Mouse (Mus musculus): ENCODE measurements at regions not wholly inside any gene's neighbourhood (a gene's known extent, or its start where the extent isn't known, plus 50 kb on each side); places are given as distances from the start of the nearest gene placed in this dataset.

DNA sequence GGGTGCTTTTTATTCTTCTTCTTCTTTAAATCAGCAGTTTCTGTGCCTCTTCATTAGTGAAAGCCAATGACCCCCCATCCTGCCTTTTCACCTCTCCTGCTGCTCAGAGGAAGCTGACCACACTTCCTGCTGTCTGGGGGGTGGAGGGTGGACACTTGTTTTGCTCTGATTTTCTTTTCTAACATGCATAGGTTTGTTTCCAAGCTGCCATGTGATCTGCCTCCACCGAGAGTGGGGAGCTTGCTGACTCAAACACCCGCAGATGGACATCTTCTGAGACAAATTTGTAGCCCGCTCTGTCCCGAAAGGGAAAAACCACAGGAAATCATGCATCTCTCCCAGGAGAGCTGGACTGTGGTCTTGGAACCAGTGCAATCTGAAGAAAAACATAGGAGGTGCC lies 141.3 kb downstream of the Gm826 start:
- DNase-seq (ENCODE audit: low read depth, low spot score), result no peak

DNA sequence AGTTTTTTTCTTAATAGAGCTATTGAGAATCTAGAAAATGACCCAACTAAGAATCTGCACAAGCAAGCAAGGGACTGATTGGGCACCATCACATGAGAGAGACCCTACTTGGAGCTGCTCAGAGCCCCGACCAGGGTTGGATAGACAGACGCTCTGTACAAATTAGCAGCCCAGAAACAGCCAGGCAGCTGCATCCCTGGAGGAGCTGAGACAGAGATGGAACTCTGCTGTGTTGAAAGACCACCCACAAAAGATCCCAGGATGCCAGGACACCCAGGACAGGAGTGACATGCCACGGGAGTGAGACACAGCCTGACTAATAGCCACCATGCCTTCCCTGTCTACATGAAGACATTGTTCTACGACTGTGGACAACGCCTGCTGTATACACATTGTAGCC lies 147.9 kb downstream of the Gm826 start:
- DNase-seq (ENCODE audit: low read depth, low spot score), result no peak

DNA sequence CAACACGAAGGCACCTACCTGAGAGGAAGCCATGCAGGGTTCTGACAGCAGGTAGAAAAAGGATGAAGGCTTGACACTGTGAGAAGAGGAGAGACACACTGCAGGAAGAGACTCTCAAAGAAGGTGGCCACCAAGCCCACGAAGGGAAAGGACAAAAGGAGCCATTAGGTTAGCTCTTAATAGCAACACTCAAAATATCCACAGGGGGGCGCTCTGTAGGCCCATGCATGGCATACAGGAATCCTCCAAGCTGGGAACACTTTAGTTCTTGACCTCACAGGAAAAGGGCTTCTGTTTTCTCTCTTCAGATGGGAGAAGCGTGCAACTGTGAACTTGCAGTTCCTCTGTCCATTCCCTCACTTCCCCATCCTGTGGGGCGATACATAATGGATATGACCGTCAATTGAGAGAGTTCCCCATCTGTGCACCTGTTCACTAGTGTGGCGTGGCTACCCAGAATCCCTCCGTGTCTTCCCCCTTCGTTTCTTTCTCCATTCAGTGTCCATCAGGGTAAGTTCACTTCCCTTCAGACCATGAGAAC lies 162.9 kb downstream of the Gm826 start:
- no peak for DNase-seq (ENCODE audit: low read depth, low spot score)

DNA sequence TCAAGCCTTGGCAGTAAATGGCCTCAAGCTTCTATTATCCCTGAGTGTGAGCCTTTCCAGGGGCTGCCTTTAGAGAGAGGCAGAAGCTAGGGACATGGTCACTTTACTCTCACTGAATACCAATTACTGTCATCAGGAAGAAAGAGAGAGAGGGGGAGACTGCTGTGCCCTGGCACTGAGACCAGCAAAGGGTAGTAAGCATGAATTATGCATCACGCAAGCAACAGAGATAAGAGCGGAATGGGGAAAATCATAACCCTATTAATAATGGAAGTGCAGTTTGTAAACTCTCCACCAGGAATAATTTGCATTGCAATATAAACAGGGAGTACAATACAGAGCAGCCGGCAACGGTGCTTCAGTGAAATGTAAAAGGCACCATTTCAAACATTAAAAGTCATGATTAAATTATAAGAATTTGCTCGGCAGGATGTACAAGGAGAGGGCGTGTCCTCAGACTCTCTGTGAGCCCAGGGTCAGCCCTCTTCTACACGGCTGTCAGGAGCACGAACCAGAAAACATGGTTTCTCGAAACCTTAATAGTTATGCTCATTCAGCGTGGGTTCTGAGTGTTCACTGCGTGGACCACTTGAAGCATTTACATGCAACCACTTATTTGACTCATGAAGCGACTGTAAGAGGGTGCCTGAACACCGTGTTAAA lies 175.2 kb downstream of the Gm826 start:
- no peak for DNase-seq (ENCODE audit: low read depth, low spot score)

DNA sequence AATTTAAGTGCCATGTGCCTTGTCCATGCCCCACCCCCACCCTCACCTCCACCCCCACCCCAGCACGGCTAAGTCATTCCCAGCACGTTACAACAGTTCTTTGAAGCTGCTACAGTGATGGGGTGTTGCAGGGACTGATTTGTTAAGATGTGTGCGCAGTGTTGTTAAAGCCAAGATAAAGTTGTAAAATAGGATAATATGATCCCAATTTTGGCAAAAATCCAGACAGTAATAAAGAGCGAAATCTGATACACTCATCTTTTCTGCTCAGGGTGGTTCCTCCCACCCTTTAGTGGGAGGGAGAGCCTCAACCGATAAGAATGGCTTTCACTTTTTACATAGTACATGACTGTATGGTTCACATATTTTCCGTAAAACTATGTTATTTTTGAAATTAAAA lies 180.2 kb downstream of the Gm826 start:
- no peak for DNase-seq (ENCODE audit: low read depth, low spot score)

DNA sequence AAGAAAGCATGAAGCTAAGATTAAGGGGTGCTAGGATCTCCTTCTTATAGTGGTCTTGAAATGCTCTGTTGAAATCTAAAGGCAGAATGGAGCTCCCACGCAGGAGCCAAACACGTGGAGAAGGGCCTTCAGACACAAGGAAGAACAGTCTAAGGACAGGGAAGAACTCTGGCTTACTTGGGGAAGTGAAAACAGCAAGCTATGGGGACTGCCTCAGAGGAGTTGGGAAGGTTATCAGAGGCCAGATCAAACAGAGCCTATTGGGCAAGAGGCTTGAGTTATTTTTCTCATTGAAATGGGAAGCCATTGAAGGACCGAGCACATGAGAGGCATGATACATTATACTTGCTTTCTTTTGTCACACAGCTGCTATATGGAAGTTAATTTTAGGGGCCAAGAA lies 181.9 kb downstream of the Gm826 start:
- no peak for DNase-seq (ENCODE audit: low read depth, low spot score)

DNA sequence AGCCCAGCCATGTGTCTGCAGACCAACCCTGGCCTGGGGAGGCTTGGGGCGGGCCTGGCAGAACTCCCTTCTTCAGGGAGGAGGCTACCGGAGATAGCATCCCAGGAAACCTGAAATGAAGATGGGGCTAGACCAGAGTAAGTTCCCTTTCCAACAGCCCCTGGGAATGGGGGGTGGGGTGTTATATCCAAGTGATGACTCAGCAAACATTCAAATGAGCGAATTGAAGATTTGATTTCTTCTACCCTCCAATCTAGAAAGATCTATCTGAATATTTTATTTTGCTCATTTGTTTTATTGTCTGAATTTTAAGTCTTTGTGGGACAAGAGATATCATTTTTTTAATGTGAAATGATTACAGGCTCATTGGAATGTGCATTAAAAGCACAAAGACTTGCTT lies 185.0 kb downstream of the Gm826 start:
- no peak for DNase-seq (ENCODE audit: low read depth, low spot score)

DNA sequence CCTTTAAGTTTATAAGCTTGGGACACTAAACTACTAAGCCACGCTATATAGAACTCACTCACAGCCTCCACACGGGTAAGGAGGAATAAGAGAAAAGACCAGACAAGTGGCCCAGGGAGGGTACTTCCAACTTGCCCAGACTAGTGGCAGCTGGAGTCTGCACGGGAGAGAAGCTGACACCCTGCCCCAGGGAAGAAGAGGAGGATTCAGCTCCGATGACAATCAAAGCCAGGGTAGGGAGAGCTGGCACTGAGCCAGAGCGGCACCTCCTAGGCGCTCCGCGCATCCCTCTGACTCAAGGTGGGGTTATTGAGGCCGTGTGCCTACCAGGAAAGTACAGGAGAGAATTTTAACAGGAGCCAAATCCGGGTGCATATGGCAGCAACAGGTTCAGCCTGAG lies 185.4 kb downstream of the Gm826 start:
- DNase-seq (ENCODE audit: low read depth, low spot score), result no peak

DNA sequence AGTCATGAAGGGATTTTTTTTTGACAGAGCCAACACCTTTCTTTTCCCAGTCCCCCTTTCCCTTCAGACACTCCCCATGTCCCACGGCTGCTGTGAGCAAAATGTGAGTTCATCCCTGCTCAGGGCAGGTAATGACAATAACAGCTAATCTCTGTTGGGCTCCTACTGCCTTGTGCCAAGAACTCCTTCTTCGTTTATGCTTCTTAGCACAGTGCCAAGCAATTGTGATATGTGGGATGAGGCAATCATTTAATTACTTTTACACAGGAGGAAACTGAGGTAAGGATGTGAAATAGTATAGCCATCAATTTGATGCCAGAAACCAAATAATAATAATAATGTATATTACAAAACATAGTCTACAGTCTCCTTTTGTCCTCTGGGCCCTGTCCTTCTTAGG lies 185.9 kb downstream of the Gm826 start:
- no peak for DNase-seq (ENCODE audit: low read depth, low spot score)

DNA sequence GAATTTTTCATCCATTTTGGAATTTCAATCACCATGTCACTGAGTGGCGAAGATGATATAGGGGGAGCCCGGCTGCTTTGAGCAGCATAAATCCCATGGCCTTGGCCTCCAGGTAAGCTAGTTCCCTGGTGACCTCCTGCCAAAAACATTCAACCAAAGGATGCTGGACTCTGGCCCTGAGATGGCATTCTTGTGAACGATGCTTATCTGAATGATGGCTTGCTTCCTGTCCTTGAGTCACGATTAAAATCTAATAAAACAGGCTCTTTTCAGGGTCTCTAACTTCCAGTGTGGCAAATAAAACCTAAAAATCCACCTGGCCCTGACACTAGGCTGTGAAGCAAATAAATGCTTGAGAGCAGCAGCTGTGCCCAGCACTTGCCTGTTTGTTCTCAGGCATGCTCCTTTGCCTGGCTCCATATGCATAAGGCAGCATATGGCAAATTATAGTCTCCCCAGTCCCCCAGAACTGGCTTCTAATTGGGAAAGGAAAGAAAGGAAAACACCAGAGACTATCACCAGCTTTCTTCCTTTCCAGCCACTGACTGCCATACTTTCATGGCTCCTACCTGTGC lies 193.7 kb downstream of the Gm826 start:
- DNase-seq (ENCODE audit: low read depth, low spot score), result no peak

DNA sequence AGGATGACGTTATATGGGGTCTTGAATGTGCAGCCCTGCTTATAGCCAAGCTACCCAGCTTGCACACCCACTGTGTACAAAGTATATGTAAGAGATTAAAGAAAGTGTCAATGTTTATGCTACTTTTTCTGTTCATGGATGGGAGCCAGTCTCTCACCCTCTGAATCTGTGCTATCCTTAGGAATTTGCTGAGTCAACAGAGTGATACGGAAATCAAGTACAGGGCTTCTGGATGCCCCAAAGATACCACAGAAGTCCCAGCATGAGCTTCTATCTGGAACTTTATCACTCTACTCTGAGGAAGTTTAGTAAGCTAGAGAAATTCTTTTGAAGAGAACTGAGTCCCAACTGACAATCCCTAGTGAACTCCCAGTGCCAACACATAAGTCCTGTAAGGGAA lies 195.9 kb downstream of the Gm826 start:
- no peak for DNase-seq (ENCODE audit: low read depth, low spot score)

DNA sequence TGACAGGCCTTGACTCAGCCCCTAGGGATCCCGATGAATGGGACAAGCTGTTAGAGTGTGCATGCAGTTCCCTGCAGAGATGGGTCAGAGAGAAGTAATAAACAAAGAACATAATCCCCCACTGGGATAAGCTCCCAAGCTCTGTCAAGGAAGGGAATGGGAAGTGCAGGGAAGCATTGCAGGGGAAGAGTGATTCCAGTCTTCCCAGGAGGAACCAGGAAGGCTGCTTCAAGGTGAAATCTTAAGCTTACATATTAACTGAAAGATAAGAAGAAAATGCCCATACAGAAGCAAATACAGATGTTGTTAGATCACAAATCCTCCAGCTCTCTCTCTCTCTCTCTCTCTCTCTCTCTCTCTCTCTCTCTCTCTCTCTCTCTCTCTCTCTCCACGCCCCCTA lies 202.2 kb downstream of the Gm826 start:
- no peak for DNase-seq (ENCODE audit: low read depth, low spot score)

DNA sequence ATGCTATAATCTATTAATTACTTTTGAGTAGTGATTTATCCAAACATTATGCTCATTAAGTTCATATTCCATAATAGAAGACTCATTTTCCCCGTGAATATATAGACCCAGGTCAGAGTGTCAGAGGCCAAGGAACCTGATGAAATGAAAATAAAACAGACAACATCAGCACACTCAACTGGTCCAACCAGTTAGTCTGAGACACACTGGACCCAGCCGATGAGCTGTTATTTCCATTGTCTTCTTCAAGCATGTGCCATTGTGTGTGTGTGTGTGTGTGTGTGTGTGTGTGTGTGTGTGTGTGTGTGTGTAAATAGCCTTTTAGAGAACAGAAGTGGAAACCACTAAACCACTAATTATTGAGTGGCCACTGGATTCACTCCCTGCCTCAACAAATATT lies 202.6 kb downstream of the Gm826 start:
- DNase-seq (ENCODE audit: low read depth, low spot score), result no peak

DNA sequence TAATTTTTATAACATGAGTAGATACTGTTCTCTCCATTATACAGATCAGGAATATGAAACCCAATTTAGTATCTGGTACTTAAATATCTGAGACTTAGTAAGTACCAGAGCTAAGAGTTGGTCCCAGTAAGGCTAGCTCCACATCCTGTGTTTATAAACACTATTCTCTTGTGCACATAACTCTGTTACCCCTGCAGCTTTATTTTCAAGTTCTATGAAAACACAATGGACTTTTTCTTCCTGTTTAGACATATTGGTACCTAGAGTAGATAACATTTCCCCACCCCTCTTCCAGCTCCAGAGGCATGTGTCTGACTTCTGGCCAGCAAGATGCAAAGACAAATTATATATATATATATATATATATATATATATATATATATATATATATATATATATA lies 216.8 kb downstream of the Gm826 start:
- DNase-seq (ENCODE audit: low read depth, low spot score), result no peak

DNA sequence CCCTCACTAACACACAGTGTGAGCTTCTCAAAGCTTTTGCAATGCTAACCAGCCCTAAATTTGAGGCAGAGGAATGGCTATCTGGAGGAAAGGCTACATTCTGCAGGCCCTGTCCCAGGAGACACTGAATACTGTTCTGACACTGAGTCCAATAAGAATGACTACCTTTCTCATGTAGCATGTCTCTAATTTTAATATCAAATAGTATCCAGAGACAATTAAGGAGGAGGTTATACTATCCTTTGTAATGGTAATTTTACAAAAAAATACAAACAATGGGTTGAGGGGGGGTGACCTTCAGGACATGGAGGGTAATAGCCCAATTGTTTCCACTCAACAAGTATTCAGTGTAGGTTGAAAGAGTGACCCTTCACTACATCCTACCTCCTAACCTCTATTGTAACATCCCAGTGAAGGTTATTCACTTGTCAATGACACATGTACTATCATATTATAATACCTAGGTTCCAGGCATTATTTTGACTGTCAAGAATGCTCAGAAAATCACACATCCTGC lies 222.7 kb downstream of the Gm826 start:
- no peak for DNase-seq (ENCODE audit: low read depth, low spot score)

DNA sequence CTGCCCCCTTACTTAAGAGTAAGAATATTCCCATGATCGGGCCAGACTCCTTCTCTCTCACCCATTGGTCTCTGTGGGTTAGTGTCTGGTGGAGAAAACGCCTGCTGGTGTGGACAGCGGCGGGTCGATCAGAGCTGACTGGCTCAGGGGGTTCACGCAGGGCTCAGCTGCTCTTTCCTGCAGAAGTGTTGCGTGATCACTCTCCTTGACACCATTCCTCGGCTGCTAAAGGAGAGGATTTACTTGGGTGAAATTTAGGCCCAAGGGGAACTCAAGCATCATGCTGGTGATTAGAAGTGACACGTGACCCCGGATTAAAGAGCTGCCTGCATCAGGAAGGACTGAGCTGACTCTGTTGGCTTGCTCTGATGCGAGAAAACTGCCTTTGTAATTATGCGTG lies 240.9 kb downstream of the Gm826 start:
- DNase-seq (ENCODE audit: low read depth, low spot score), result no peak

DNA sequence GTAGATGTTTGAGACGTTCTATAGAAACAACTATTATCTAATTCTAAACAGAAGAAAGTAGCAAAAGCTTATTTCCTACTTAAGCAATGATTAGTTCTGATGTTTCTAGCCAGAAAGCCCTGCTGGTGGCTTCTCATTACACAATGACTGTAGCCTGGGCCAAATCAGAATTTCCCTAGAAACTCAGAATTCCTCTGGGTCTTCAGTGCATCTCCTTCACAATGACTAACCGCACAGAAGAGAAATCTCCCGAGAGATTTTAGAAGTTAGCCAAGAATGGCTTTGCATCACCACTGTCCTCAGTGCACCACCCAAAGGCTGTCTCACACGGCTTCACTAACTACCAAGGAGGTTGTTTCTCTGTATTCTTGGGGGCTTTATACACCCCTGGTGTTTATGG lies 248.0 kb downstream of the Gm826 start:
- DNase-seq (ENCODE audit: low read depth, low spot score), result no peak

DNA sequence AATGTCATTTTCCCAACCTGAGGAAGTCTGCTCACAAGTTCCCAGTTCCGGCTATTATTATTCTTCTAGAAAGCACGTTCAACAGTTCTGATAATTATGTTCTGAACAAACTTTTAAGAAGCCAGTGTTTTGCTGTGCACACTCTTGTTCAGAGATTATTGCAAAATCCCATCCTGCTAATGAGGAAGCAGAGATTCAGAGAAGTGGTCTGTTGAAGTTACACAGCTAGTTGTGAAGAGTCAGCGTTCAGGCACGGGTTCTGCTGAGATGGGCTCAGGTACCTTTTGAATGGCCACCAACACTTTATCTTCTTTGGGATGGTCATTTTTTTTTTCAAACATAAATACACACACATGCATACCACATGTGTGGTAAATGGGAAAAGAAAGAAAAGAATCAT lies 250.3 kb downstream of the Gm826 start:
- DNase-seq (ENCODE audit: low read depth, low spot score), result no peak

DNA sequence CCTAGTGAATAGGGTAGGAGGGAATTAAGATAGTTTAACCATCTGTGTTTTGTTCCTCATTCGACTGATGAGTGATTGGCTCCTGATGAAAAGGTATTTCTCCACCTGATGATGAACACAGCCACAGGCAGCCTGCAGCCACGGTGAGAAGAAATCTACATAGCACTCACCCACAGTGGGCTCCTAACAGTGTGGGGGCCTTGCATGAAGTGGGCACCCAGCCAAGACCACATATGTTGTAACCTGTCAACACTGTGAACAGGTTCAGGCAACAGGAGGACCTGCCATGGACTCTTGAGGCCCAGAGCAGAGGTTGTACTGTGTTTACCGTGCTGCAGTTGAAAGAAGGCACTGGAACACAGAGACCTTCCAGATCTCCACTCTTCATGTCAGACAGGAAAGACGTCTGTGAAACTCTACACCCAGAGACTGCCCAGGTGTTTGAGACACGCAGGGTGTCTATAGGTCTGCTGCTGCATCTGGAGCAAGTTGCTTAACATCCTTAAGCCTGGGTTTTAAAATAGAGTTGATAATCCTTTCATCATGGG lies 251.8 kb downstream of the Gm826 start:
- DNase-seq (ENCODE audit: low read depth, low spot score), result no peak

DNA sequence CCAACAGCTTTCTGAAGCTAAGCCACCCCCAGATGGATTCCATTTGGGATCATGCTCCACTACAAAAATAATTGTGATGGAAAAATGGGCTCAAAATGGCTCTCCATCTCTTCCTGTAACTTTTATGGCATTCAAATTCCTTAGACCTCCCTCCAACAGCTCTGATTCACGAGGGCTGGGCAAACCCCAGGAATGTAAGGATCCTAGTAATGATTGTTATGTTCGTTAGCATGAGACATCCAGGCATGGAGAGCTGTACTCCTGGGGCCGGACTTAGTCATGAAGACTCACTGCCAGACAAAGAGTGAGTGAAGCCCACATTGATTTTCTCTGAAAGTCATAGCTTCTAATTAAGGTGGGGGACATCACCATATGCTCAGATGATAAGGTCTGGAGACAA lies 258.3 kb downstream of the Gm826 start:
- no peak for DNase-seq (ENCODE audit: low read depth, low spot score)

DNA sequence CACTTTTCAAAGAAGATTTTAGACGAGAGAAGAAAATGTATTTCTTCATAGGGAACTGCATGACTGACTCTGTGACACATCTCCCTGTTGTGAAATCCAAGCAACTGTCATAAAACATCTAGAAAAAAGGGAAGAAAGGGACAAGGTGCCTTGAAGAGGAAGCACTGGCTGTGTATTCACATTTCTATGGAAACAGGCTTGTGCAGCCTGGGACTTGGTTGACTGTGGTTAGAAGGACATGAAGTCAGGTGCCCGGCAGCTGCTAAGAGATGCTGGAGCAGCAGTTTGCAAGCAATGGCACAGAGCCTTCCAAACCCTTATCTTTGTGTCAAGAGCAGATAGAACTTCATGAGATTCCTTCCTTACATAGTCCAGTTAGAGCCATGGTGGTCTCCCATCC lies 263.5 kb downstream of the Gm826 start:
- DNase-seq (ENCODE audit: low read depth, low spot score), result no peak

DNA sequence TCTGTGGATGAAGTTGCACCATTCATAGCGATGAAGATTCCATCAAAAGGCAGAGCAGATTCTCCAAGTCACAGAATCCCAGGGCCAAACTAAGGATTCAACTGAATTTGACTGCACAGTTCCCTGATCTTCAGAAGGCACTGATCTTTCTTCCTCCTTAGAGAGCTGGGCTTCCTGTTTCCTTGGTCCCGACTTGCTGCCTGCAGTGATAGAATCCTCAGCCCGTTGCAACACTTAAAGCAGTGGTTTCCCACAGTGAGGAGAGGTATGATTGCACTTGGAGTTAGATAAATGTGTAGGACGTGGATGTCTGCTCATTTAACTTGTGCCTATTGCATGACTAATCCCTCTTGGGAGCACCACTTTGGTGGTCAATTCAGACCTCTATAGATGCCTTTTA lies 265.2 kb downstream of the Gm826 start:
- DNase-seq (ENCODE audit: low read depth, low spot score), result no peak

DNA sequence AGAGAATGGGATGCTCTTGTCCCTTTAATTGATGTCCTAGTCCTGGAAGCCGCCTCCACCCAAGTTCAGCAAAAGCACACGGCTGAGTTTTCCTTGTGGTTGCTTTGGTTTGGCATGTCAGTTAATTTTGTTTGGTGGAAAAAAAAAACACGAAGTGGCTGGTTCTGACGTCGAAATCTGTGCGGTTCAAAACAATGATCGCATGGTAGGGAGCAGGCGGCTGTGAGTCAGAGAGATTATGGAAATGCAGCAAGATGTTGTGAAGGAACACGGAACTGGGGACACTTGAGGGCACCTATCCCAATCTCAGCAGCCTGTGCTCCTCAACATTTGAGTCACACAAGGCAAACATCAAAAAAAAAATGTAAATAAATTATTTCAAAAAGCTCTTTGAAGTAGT lies 266.1 kb downstream of the Gm826 start:
- DNase-seq (ENCODE audit: low read depth, low spot score), result no peak
